11 mouse cellular contexts compared by ENCODE assay signal in the genomic region with DNA sequence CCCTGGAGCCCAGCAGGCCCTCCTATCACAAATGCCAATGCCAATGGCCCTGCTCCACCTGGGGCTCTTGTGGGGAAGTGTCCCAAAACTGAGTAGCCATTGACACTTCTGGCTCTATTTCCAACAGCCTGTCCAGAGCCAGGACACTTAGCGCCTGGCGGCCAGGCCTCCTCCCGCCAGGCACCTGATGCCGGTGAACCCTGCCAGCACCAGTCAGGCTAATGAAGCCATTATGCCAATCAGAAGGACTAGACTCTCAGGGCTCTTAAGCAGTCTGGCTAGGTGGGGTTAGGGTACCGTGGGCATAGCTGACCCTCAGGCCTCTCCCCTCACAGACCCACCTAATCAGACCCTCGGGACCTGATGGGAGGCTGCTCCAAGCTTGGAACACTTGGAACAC. TPM values are rescaled to one million over a fixed set of nuclear protein-coding genes. Genes with fewer than 3 reads are reported as not detected.
A peak's percentile ranks its signal among the peaks of the same experiment; 100 is the strongest.
DNase-seq lines count a peak whose midpoint lies in the region; ATAC-seq and TF ChIP-seq lines count a peak whose summit lies in the region.
"Had no signal": no experiment of that assay in that cellular context is flagged by ENCODE, and none has a peak within 500 bp of the region (broad histone marks: within the 10 kb centered on the region; RNA-seq: fewer than 3 reads in every experiment).

No protein-coding gene starts in this region.

- no peak overlapping the region for H3K4me2 ChIP-seq in hindbrain, embryonic 11.5 days (replicated peaks; ENCODE audit: low read depth, low read length)
- no peak overlapping the region for H3K4me2 ChIP-seq in stomach, embryonic 14.5 days (replicated peaks; ENCODE audit: low read depth, low read length)
- H3K4me2 ChIP-seq in stomach, postnatal 0 days (replicated peaks; ENCODE audit: low read depth): no peak overlapping the region
- H3K4me2 ChIP-seq: liver, embryonic 11.5 days had no signal

- 86% methylated on average over 6 of the region's 6 CpGs for WGBS in hindbrain, embryonic 10.5 days
- 89% methylated on average over 6 of the region's 6 CpGs for WGBS in hindbrain, embryonic 11.5 days
- WGBS in stomach, embryonic 14.5 days: 82% methylated on average over 6 of the region's 6 CpGs
- WGBS in stomach, postnatal 0 days: 80% methylated on average over 6 of the region's 6 CpGs

- H3K9me3 ChIP-seq in hindbrain, embryonic 10.5 days: no peaks in the 10 kb centered on the region
- H3K9me3 ChIP-seq in hindbrain, embryonic 11.5 days (ENCODE audit: control insufficient read depth, low read length): no peaks in the 10 kb centered on the region
- H3K9me3 ChIP-seq in stomach, embryonic 14.5 days (ENCODE audit: control insufficient read depth, low read depth, low read length): no peaks in the 10 kb centered on the region
- H3K9me3 ChIP-seq in stomach, postnatal 0 days (ENCODE audit: control insufficient read depth, low read length): no peaks in the 10 kb centered on the region

- H3K4me3 ChIP-seq in hindbrain, embryonic 10.5 days: no peak overlapping the region
- H3K4me3 ChIP-seq in hindbrain, embryonic 11.5 days (ENCODE audit: low read depth, low read length): no peak overlapping the region
- no peak overlapping the region for H3K4me3 ChIP-seq in stomach, embryonic 14.5 days (ENCODE audit: low read depth, low read length)
- H3K4me3 ChIP-seq in stomach, postnatal 0 days (ENCODE audit: low read depth, low read length): no peak overlapping the region

- peak; percentile 31; the same call in 1 of the 2 replicates for ATAC-seq in cerebellum, adult (ENCODE audit: insufficient number of reproducible peaks, low FRiP score, low TSS enrichment)
- no peak for ATAC-seq in hindbrain, embryonic 11.5 days (ENCODE audit: low FRiP score)
- no peak for ATAC-seq in stomach, embryonic 14.5 days (ENCODE audit: insufficient number of reproducible peaks, insufficient read depth, low FRiP score, low read depth)
- no peak for ATAC-seq in stomach, postnatal 0 days (ENCODE audit: low FRiP score, low TSS enrichment)
- ATAC-seq: activated CD4-positive, CD25-positive, alpha-beta regulatory T cell, adult 4 months; intestine, embryonic 16.5 days had no signal

- TF ChIP-seq CTCF in stomach, postnatal 0 days (IDR thresholded peaks at IDR 0.05; ENCODE audit: low read depth): no peak

- no peaks in the 10 kb centered on the region for H3K36me3 ChIP-seq in hindbrain, embryonic 10.5 days
- H3K36me3 ChIP-seq in hindbrain, embryonic 11.5 days (ENCODE audit: control insufficient read depth, insufficient read depth, low read length): no peaks in the 10 kb centered on the region
- H3K36me3 ChIP-seq in stomach, embryonic 14.5 days (ENCODE audit: control insufficient read depth, insufficient read depth, low read length): no peaks in the 10 kb centered on the region
- no peaks in the 10 kb centered on the region for H3K36me3 ChIP-seq in stomach, postnatal 0 days (ENCODE audit: control insufficient read depth, insufficient read depth, low read length)

- no peak for DNase-seq in cerebellum, postnatal 4 days (ENCODE audit: low spot score in 2 of 2)
- DNase-seq in hindbrain, embryonic 10.5 days (ENCODE audit: low spot score): no peak
- no peak for DNase-seq in hindbrain, embryonic 11.5 days (ENCODE audit: low spot score)
- no peak for DNase-seq in stomach, postnatal 0 days (ENCODE audit: low spot score)
- DNase-seq in spleen, postnatal 10 days (ENCODE audit: low spot score in 2 of 2): no peak
- no peak for DNase-seq in spleen, adult 12 weeks (ENCODE audit: low spot score)

- no peaks in the 10 kb centered on the region for H3K27me3 ChIP-seq in hindbrain, embryonic 10.5 days (ENCODE audit: insufficient read depth, poor library complexity, severe bottlenecking)
- H3K27me3 ChIP-seq in hindbrain, embryonic 11.5 days (ENCODE audit: control insufficient read depth, insufficient read depth, low read length): no peaks in the 10 kb centered on the region
- H3K27me3 ChIP-seq in stomach, embryonic 14.5 days (ENCODE audit: control insufficient read depth, insufficient read depth, low read length): no peaks in the 10 kb centered on the region
- no peaks in the 10 kb centered on the region for H3K27me3 ChIP-seq in stomach, postnatal 0 days (ENCODE audit: control insufficient read depth, insufficient read depth, low read length)

- H3K27ac ChIP-seq in hindbrain, embryonic 10.5 days: peak overlapping the region; percentile 79; the same call in 1 of the 2 replicates
- H3K27ac ChIP-seq in hindbrain, embryonic 11.5 days (ENCODE audit: low read depth, low read length): no peak overlapping the region
- H3K27ac ChIP-seq in stomach, embryonic 14.5 days (ENCODE audit: low read length): peak overlapping the region; percentile 93; the same call in 1 of the 2 replicates
- H3K27ac ChIP-seq in stomach, postnatal 0 days (replicated peaks): no peak overlapping the region

- no peak overlapping the region for H3K9ac ChIP-seq in hindbrain, embryonic 11.5 days (ENCODE audit: low read depth, low read length)
- no peak overlapping the region for H3K9ac ChIP-seq in stomach, embryonic 14.5 days (replicated peaks; ENCODE audit: low read depth, low read length)
- no peak overlapping the region for H3K9ac ChIP-seq in stomach, postnatal 0 days (ENCODE audit: low read length)

- no peak for TF ChIP-seq EP300 in stomach, postnatal 0 days (optimal IDR thresholded peaks at IDR 0.05)

- peaks cover 60% of the 10 kb centered on the region for H3K4me1 ChIP-seq in hindbrain, embryonic 10.5 days (replicated peaks)
- H3K4me1 ChIP-seq in hindbrain, embryonic 11.5 days (replicated peaks; ENCODE audit: control insufficient read depth, insufficient read depth, low read length): peaks cover 9% of the 10 kb centered on the region
- peaks cover 21% of the 10 kb centered on the region for H3K4me1 ChIP-seq in stomach, embryonic 14.5 days (ENCODE audit: control insufficient read depth, insufficient read depth, low read length)
- H3K4me1 ChIP-seq in stomach, postnatal 0 days (replicated peaks; ENCODE audit: control insufficient read depth, insufficient read depth): peaks cover 9% of the 10 kb centered on the region; the same call in 1 of the 2 replicates

RNA-seq across cellular contexts. Expression of gene Fscn2, which starts 1.9 kb away (rescaled TPM):
- polyA plus RNA-seq in hindbrain, embryonic 10.5 days (2016; fragmentation: Nextera tagmentation; extraction: Ambion mirVana): 0.50 and 0.77 TPM in 2 replicates
- polyA plus RNA-seq in hindbrain, embryonic 11.5 days (2014; fragmentation: Nextera tagmentation; extraction: Ambion mirVana): 1.1 and 1.5 TPM in 2 replicates
- 0.30 and 0.59 TPM in 2 replicates for polyA plus RNA-seq in stomach, embryonic 14.5 days (2014; fragmentation: Nextera tagmentation; extraction: Ambion mirVana)
- 0.41 and 0.47 TPM in 2 replicates for polyA plus RNA-seq in stomach, postnatal 0 days (2015; fragmentation: Nextera tagmentation; extraction: Ambion mirVana)

RNA-seq across cellular contexts. Expression of gene Actg1, which starts 11.0 kb away (rescaled TPM):
- 3,119 and 3,536 TPM in 2 replicates for polyA plus RNA-seq in hindbrain, embryonic 10.5 days (2016; fragmentation: Nextera tagmentation; extraction: Ambion mirVana)
- polyA plus RNA-seq in hindbrain, embryonic 11.5 days (2014; fragmentation: Nextera tagmentation; extraction: Ambion mirVana): 3,592 and 3,665 TPM in 2 replicates
- 2,902 and 3,014 TPM in 2 replicates for polyA plus RNA-seq in stomach, embryonic 14.5 days (2014; fragmentation: Nextera tagmentation; extraction: Ambion mirVana)
- 2,268 and 2,377 TPM in 2 replicates for polyA plus RNA-seq in stomach, postnatal 0 days (2015; fragmentation: Nextera tagmentation; extraction: Ambion mirVana)

RNA-seq across cellular contexts. Expression of gene Faap100, which starts 19.2 kb away (rescaled TPM):
- polyA plus RNA-seq in hindbrain, embryonic 10.5 days (2016; fragmentation: Nextera tagmentation; extraction: Ambion mirVana): 38.0 and 45.9 TPM in 2 replicates
- 27.8 and 33.6 TPM in 2 replicates for polyA plus RNA-seq in hindbrain, embryonic 11.5 days (2014; fragmentation: Nextera tagmentation; extraction: Ambion mirVana)
- 35.7 and 40.2 TPM in 2 replicates for polyA plus RNA-seq in stomach, embryonic 14.5 days (2014; fragmentation: Nextera tagmentation; extraction: Ambion mirVana)
- polyA plus RNA-seq in stomach, postnatal 0 days (2015; fragmentation: Nextera tagmentation; extraction: Ambion mirVana): 14.3 and 15.3 TPM in 2 replicates

Comparison
In these comparisons a context has a peak if more than half of its experiments do, and no peak if none do; other contexts are left out.
1. H3K27ac ChIP-seq: peak in hindbrain, embryonic 10.5 days (single experiment) and stomach, embryonic 14.5 days (single experiment); none in hindbrain, embryonic 11.5 days (single experiment) and stomach, postnatal 0 days (single experiment).